Mouse (Mus musculus): ENCODE measurements around the gene Rapgef5.

- TF ChIP-seq POLR2A (IDR thresholded peaks at IDR 0.05; ENCODE audit: borderline replicate concordance, extremely low read depth, insufficient read depth, insufficient read length, poor library complexity, severe bottlenecking) (no peak), CTCF (IDR thresholded peaks at IDR 0.05; ENCODE audit: borderline replicate concordance, extremely low read depth, insufficient read depth, insufficient read length) (no peak)
These were observed 158.2 kb downstream of the Rapgef5 start for GRCm38 (mm10) chr12:117674511-117674910.

Data from brain, embryonic 14.5 days (tissue).